In the genomic region with DNA sequence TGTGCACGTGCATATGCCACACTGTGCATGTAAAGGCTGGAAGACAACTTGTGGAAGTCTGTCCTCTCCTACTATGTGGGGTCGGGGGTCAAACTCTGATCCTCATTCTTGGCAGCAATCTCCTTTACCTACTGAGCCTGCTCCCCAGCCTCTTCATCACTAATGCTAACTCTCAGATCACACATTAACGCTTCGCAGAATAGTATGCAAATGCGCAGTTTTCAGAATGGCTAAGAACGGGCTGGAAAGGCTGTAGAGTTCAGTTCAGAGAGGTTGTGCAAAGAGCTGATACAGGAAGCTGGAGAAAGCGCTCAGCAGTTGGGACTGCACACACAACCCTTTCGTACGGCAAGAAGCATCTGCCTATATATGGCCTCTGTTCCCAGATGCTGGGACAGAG, we compare ENCODE assay signal across 23 mouse cellular contexts. TPM values are rescaled to one million over a fixed set of nuclear protein-coding genes. Genes with fewer than 3 reads are reported as not detected.
DNase-seq lines count a peak whose midpoint lies in the region; ATAC-seq and TF ChIP-seq lines count a peak whose summit lies in the region.
"Had no signal": no experiment of that assay in that cellular context is flagged by ENCODE, and none has a peak within 500 bp of the region (broad histone marks: within the 10 kb centered on the region; RNA-seq: fewer than 3 reads in every experiment).

No protein-coding gene starts in this region.

- no peak for TF ChIP-seq POLR2A in kidney, adult 2 months (IDR thresholded peaks at IDR 0.05; ENCODE audit: low read depth, low read length)

- H3K4me3 ChIP-seq in kidney, adult 2 months (ENCODE audit: insufficient read depth, low read depth, low read length), result no peak overlapping the region
- no peak overlapping the region for H3K4me3 ChIP-seq in kidney, embryonic 14.5 days (ENCODE audit: low read length)
- peak overlapping the region; percentile 24 for H3K4me3 ChIP-seq in E14TG2a.4 (replicated peaks; ENCODE audit: low read length)
- no peak overlapping the region for H3K4me3 ChIP-seq in macrophage (ENCODE audit: inconsistent target)
- no peak overlapping the region for H3K4me3 ChIP-seq in forebrain, embryonic 15.5 days
- H3K4me3 ChIP-seq: embryonic facial prominence, embryonic 10.5 days; forebrain, embryonic 13.5 days; hindbrain, embryonic 12.5 days; limb, embryonic 12.5 days; liver, embryonic 13.5 days; lung, embryonic 15.5 days; midbrain, embryonic 12.5 days; neural tube, embryonic 13.5 days had no signal

- no peak for TF ChIP-seq CTCF in kidney, adult 2 months (conservative IDR thresholded peaks at IDR 0.05; ENCODE audit: insufficient read depth, insufficient read length, low read depth, low read length)
- TF ChIP-seq CTCF in E14TG2a.4 (conservative IDR thresholded peaks at IDR 0.05; ENCODE audit: low read length), result no peak

- 66% methylated on average over 9 of the region's 9 CpGs for WGBS in kidney, adult 2 months
- 72% methylated on average over 9 of the region's 9 CpGs for WGBS in kidney, embryonic 14.5 days
- 61% methylated on average over 9 of the region's 9 CpGs for WGBS in macrophage (ENCODE audit: missing documents)
- WGBS in forebrain, embryonic 15.5 days, result 72% methylated on average over 9 of the region's 9 CpGs

- no peak overlapping the region for H3K4me2 ChIP-seq in kidney, embryonic 14.5 days (replicated peaks; ENCODE audit: low read depth, low read length)
- no peak overlapping the region for H3K4me2 ChIP-seq in forebrain, embryonic 15.5 days (replicated peaks)
- H3K4me2 ChIP-seq: forebrain, embryonic 13.5 days; heart, embryonic 11.5 days; hindbrain, embryonic 12.5 days; limb, embryonic 12.5 days; liver, embryonic 13.5 days; lung, embryonic 15.5 days; midbrain, embryonic 12.5 days; neural tube, embryonic 13.5 days had no signal

- H3K4me1 ChIP-seq in kidney, adult 2 months (ENCODE audit: control insufficient read depth, insufficient read depth, low read length), result peaks cover 19% of the 10 kb centered on the region
- H3K4me1 ChIP-seq in kidney, embryonic 14.5 days (ENCODE audit: control insufficient read depth, insufficient read depth, low read length), result peaks cover 27% of the 10 kb centered on the region
- H3K4me1 ChIP-seq in E14TG2a.4 (replicated peaks; ENCODE audit: low read depth, low read length), result peaks cover 85% of the 10 kb centered on the region
- H3K4me1 ChIP-seq in forebrain, embryonic 15.5 days, result peaks cover 7% of the 10 kb centered on the region

- H3K27ac ChIP-seq in kidney, adult 2 months (ENCODE audit: insufficient read depth, low read depth, low read length), result peak overlapping the region; percentile 28; the same call in 1 of the 2 replicates
- no peak overlapping the region for H3K27ac ChIP-seq in kidney, embryonic 14.5 days (ENCODE audit: low read depth, low read length)
- H3K27ac ChIP-seq in macrophage, result 0 out of 2 replicates have a peak overlapping the region, but pooled peaks have one; percentile 97
- H3K27ac ChIP-seq in forebrain, embryonic 15.5 days (replicated peaks), result no peak overlapping the region
- H3K27ac ChIP-seq: embryonic facial prominence, embryonic 10.5 days; forebrain, embryonic 13.5 days; hindbrain, embryonic 12.5 days; limb, embryonic 12.5 days; liver, embryonic 13.5 days; lung, embryonic 15.5 days; midbrain, embryonic 12.5 days; neural tube, embryonic 13.5 days had no signal

- no peak for ATAC-seq in kidney, embryonic 14.5 days (ENCODE audit: low FRiP score, low TSS enrichment)
- no peak for ATAC-seq in forebrain, embryonic 15.5 days (replicated peaks)
- ATAC-seq: CD4-positive, CD25-positive, alpha-beta regulatory T cell, adult 4 months; forebrain, embryonic 13.5 days; inflammation-experienced regulatory T-cells, adult 6 months had no signal

- H3K36me3 ChIP-seq in kidney, adult 2 months (ENCODE audit: control insufficient read depth, insufficient read depth, low read length), result no peaks in the 10 kb centered on the region
- no peaks in the 10 kb centered on the region for H3K36me3 ChIP-seq in kidney, embryonic 14.5 days (ENCODE audit: control insufficient read depth, insufficient read depth, low read length)
- H3K36me3 ChIP-seq in E14TG2a.4 (ENCODE audit: insufficient read depth, low read length) (no peaks in the 10 kb centered on the region), macrophage (ENCODE audit: inconsistent target) (no peaks in the 10 kb centered on the region)
- no peaks in the 10 kb centered on the region for H3K36me3 ChIP-seq in forebrain, embryonic 15.5 days
- H3K36me3 ChIP-seq: embryonic facial prominence, embryonic 10.5 days; hindbrain, embryonic 12.5 days; limb, embryonic 12.5 days; liver, embryonic 13.5 days; lung, embryonic 15.5 days; midbrain, embryonic 12.5 days; neural tube, embryonic 13.5 days had no signal

- DNase-seq in kidney, adult 2 months, result peak; percentile 67
- peak; percentile 63 to 69 for DNase-seq in B cell, adult 2 months
- DNase-seq in layer of hippocampus, adult 9-10 months (ENCODE audit: low spot score), result no peak
- DNase-seq: adrenal gland, adult 2 months; cerebellum, adult 9-10 months; gastrocnemius, postnatal 14 days; heart, postnatal 14 days; liver, embryonic 13.5 days had no signal

- no peak overlapping the region for H3K9ac ChIP-seq in kidney, embryonic 14.5 days (ENCODE audit: low read depth, low read length)
- H3K9ac ChIP-seq in forebrain, embryonic 15.5 days (replicated peaks), result no peak overlapping the region
- H3K9ac ChIP-seq: forebrain, embryonic 13.5 days; hindbrain, embryonic 12.5 days; limb, embryonic 12.5 days; liver, embryonic 13.5 days; lung, embryonic 15.5 days; midbrain, embryonic 12.5 days; neural tube, embryonic 13.5 days had no signal

- H3K79me2 ChIP-seq in macrophage (ENCODE audit: inconsistent target), result no peaks in the 10 kb centered on the region

- H3K27me3 ChIP-seq in kidney, adult 2 months (replicated peaks; ENCODE audit: control insufficient read depth, insufficient read depth, low read length), result no peaks in the 10 kb centered on the region
- H3K27me3 ChIP-seq in kidney, embryonic 14.5 days (ENCODE audit: control insufficient read depth, insufficient read depth, low read length), result no peaks in the 10 kb centered on the region
- no peaks in the 10 kb centered on the region for H3K27me3 ChIP-seq in E14TG2a.4 (ENCODE audit: insufficient read depth, low read length)
- no peaks in the 10 kb centered on the region for H3K27me3 ChIP-seq in forebrain, embryonic 15.5 days
- H3K27me3 ChIP-seq: forebrain, embryonic 13.5 days; hindbrain, embryonic 12.5 days; limb, embryonic 12.5 days; liver, embryonic 13.5 days; lung, embryonic 15.5 days; midbrain, embryonic 12.5 days; neural tube, embryonic 13.5 days had no signal

- H3K9me3 ChIP-seq in kidney, embryonic 14.5 days (ENCODE audit: control insufficient read depth, low read length), result no peaks in the 10 kb centered on the region
- no peaks in the 10 kb centered on the region for H3K9me3 ChIP-seq in E14TG2a.4 (ENCODE audit: low read length)
- H3K9me3 ChIP-seq in forebrain, embryonic 15.5 days, result no peaks in the 10 kb centered on the region
- H3K9me3 ChIP-seq: embryonic facial prominence, embryonic 10.5 days; forebrain, embryonic 13.5 days; hindbrain, embryonic 12.5 days; limb, embryonic 12.5 days; liver, embryonic 13.5 days; lung, embryonic 15.5 days; midbrain, embryonic 12.5 days; neural tube, embryonic 13.5 days had no signal

RNA-seq across cellular contexts. Expression of gene Stoml1, which starts 19.9 kb away (rescaled TPM):
- polyA plus RNA-seq in kidney, adult 2 months (2012; rRNA removed), result 32.5 and 32.6 TPM in 2 replicates
- 22.3 and 29.8 TPM in 2 replicates for polyA plus RNA-seq in kidney, embryonic 14.5 days (2014; fragmentation: Nextera tagmentation; extraction: Ambion mirVana)
- total RNA-seq in macrophage (2018; cell fraction: chromatin; rRNA removed), result 100 to 1,000 TPM in 13 of 26 experiments, 10 to 100 TPM in 13; 27.1 to 163 (median 99.6) TPM
- total RNA-seq in macrophage (2018; cell fraction: cytosol; rRNA removed), result 10 to 100 TPM; 10.7 to 62.8 (median 27.9) TPM
- 100 to 1,000 TPM in 7 of 26 experiments, 10 to 100 TPM in 19; 29.0 to 154 (median 81.6) TPM for total RNA-seq in macrophage (2018; cell fraction: nucleus; rRNA removed)
- polyA plus RNA-seq in macrophage (2018), result 18.3 to 33.2 TPM (median 18.3 TPM) in 3 replicates
- polyA plus RNA-seq in forebrain, embryonic 15.5 days (2015; fragmentation: Nextera tagmentation; extraction: Ambion mirVana), result 107 and 109 TPM in 2 replicates

RNA-seq across cellular contexts. Expression of gene Pml, which starts 23.3 kb away (rescaled TPM):
- 27.0 and 27.6 TPM in 2 replicates for polyA plus RNA-seq in kidney, adult 2 months (2012; rRNA removed)
- polyA plus RNA-seq in kidney, embryonic 14.5 days (2014; fragmentation: Nextera tagmentation; extraction: Ambion mirVana), result 13.5 and 25.0 TPM in 2 replicates
- total RNA-seq in macrophage (2018; cell fraction: chromatin; rRNA removed), result 100 to 1,000 TPM in 20 of 26 experiments, 10 to 100 TPM in 6; 41.8 to 438 (median 201) TPM
- total RNA-seq in macrophage (2018; cell fraction: cytosol; rRNA removed), result 100 to 1,000 TPM in 8 of 26 experiments, 10 to 100 TPM in 18; 24.3 to 136 (median 65.2) TPM
- total RNA-seq in macrophage (2018; cell fraction: nucleus; rRNA removed), result 100 to 1,000 TPM in 21 of 26 experiments, 10 to 100 TPM in 5; 55.4 to 358 (median 161) TPM
- 34.6 to 63.1 TPM (median 37.1 TPM) in 3 replicates for polyA plus RNA-seq in macrophage (2018)
- 7.5 and 8.8 TPM in 2 replicates for polyA plus RNA-seq in forebrain, embryonic 15.5 days (2015; fragmentation: Nextera tagmentation; extraction: Ambion mirVana)

RNA-seq across cellular contexts. Expression of gene Loxl1, which starts 40.1 kb away (rescaled TPM):
- 32.3 and 41.8 TPM in 2 replicates for polyA plus RNA-seq in kidney, adult 2 months (2012; rRNA removed)
- polyA plus RNA-seq in kidney, embryonic 14.5 days (2014; fragmentation: Nextera tagmentation; extraction: Ambion mirVana), result 26.0 and 27.0 TPM in 2 replicates
- total RNA-seq in macrophage (2018; cell fraction: chromatin; rRNA removed), result 10 to 100 TPM in 1 of 26 experiments, under 1 TPM in 5, not detected in 20; 0.21 to 23.8 (median 0.28) TPM
- under 1 TPM in 2 of 26 experiments, not detected in 24; 0.03 to 0.05 TPM for total RNA-seq in macrophage (2018; cell fraction: cytosol; rRNA removed)
- 1 to 10 TPM in 1 of 26 experiments, not detected in 25; 3.7 TPM for total RNA-seq in macrophage (2018; cell fraction: nucleus; rRNA removed)
- polyA plus RNA-seq in macrophage (2018), result not detected in 3 replicates
- polyA plus RNA-seq in forebrain, embryonic 15.5 days (2015; fragmentation: Nextera tagmentation; extraction: Ambion mirVana), result 13.9 and 14.3 TPM in 2 replicates
- total RNA-seq: common myeloid progenitor, adult 5-6 weeks had no signal
- polyA plus RNA-seq: CD4-positive, CD25-positive, alpha-beta regulatory T cell, adult 4 months; inflammation-experienced regulatory T-cells, adult 6 months had no signal

Comparison
In these comparisons a context has a peak if more than half of its experiments do, and no peak if none do; other contexts are left out.
1. H3K27ac ChIP-seq: peak in kidney, adult 2 months (single experiment) and macrophage (single experiment); none in kidney, embryonic 14.5 days (single experiment) and forebrain, embryonic 15.5 days (single experiment).
2. RNA of gene Loxl1, which starts 40.1 kb away (polyA plus RNA-seq): 32.3 to 41.8 TPM in kidney, adult 2 months, 26.0 to 27.0 TPM in kidney, embryonic 14.5 days and 13.9 to 14.3 TPM in forebrain, embryonic 15.5 days; not detected in macrophage; every median in the first group is over 10 times any median in the second.